Mouse (Mus musculus): Measurements from ENCODE around the gene 1700001C19Rik. TPM values are rescaled to one million over a fixed set of nuclear protein-coding genes. Genes with fewer than 3 reads are reported as not detected.

Gene 1700001C19Rik
- total and polyA plus RNA-seq, 3 experiments, result not detected

GRCm38 (mm10) chr17:47475181-47475580, 38.0 kb upstream of the 1700001C19Rik start:
- no peak for DNase-seq (ENCODE audit: extremely low read depth)

GRCm38 (mm10) chr17:47474250-47474649, 37.1 kb upstream of the 1700001C19Rik start:
- no peak for DNase-seq (ENCODE audit: extremely low read depth)
- no peak overlapping the region for H3K9ac ChIP-seq (ENCODE audit: insufficient read depth, low read depth)
- H3K4me3 ChIP-seq (replicated peaks in 1 of 3; ENCODE audit: low read depth in 2 of 3, low read length in 2 of 3, poor library complexity in 1 of 3), result no peak overlapping the region
- no peaks in the 10 kb centered on the region for H3K79me2 ChIP-seq (replicated peaks; ENCODE audit: control insufficient read depth, extremely low read depth, insufficient read depth, poor library complexity, severe bottlenecking)
- H3K4me2 ChIP-seq (ENCODE audit: insufficient read depth, low read depth, poor library complexity, severe bottlenecking), result no peak overlapping the region
- H3K9me3 ChIP-seq (replicated peaks; ENCODE audit: low read length), result no peaks in the 10 kb centered on the region
- no peak overlapping the region for H3K27ac ChIP-seq (ENCODE audit: insufficient read depth, low read depth)
- peaks cover 14% of the 10 kb centered on the region for H3K27me3 ChIP-seq (replicated peaks)
- H3K36me3 ChIP-seq (replicated peaks in 1 of 2; ENCODE audit: control insufficient read depth in 1 of 2, insufficient read depth in 1 of 2, low read length in 1 of 2), result no peaks in the 10 kb centered on the region
- peaks cover 0 to 3% of the 10 kb centered on the region in 2 experiments; a peak in 1 of 4 replicates for H3K4me1 ChIP-seq (ENCODE audit: control insufficient read depth in 1 of 2, insufficient read depth in 2 of 2)
- dilution Hi-C loops (cut with MboI; ENCODE audit: extremely low pct_ligation_motif_present, extremely low pct_unique_long_range_greater_than_20kb, low sequenced_read_pairs), result no loop called here
- in situ Hi-C loops (cut with MboI; ENCODE audit: low pct_ligation_motif_present, low pct_unique_long_range_greater_than_20kb, low sequenced_read_pairs), result no loop called here
- no peak for TF ChIP-seq RCOR1 (conservative IDR thresholded peaks at IDR 0.05; ENCODE audit: low read depth, low read length)
- no peak for TF ChIP-seq KAT2A (IDR thresholded peaks at IDR 0.05; ENCODE audit: insufficient replicate concordance, low read length)
- no peak for TF ChIP-seq CHD1 (IDR thresholded peaks at IDR 0.05; ENCODE audit: low read depth, low read length)
- no peak for TF ChIP-seq SIN3A (IDR thresholded peaks at IDR 0.05; ENCODE audit: low read length)
- no peak for TF ChIP-seq JUND (conservative IDR thresholded peaks at IDR 0.05; ENCODE audit: low read depth, low read length)

More at GRCm38 (mm10) chr17:47475181-47475580, 38.0 kb upstream of the 1700001C19Rik start:
- TF ChIP-seq MYC (IDR thresholded peaks at IDR 0.05; ENCODE audit: low read depth, low read length) (no peak), USF2 (conservative IDR thresholded peaks at IDR 0.05; ENCODE audit: low read depth, low read length) (no peak), EP300 (IDR thresholded peaks at IDR 0.05; ENCODE audit: low read length) (no peak), ELF1 (IDR thresholded peaks at IDR 0.05; ENCODE audit: low read depth, low read length) (no peak), SMC3 (IDR thresholded peaks at IDR 0.05; ENCODE audit: low read depth, low read length) (no peak), ZMIZ1 (IDR thresholded peaks at IDR 0.05; ENCODE audit: low read depth, low read length) (no peak), CHD1 (IDR thresholded peaks at IDR 0.05; ENCODE audit: low read depth, low read length) (no peak), RAD21 (IDR thresholded peaks at IDR 0.05; ENCODE audit: low read depth, low read length) (no peak), SIN3A (IDR thresholded peaks at IDR 0.05; ENCODE audit: low read length) (no peak), CTCF (conservative IDR thresholded peaks at IDR 0.05 in 1 of 2, IDR thresholded peaks at IDR 0.05 in 1 of 2; ENCODE audit: low read depth in 2 of 2, low read length in 2 of 2) (no peak), HCFC1 (IDR thresholded peaks at IDR 0.05; ENCODE audit: low read depth, low read length) (no peak), NELFE (IDR thresholded peaks at IDR 0.05; ENCODE audit: low read depth, low read length) (no peak), POLR2AphosphoS2 (IDR thresholded peaks at IDR 0.05; ENCODE audit: low read depth, low read length) (no peak), JUND (conservative IDR thresholded peaks at IDR 0.05; ENCODE audit: low read depth, low read length) (no peak), MAX (IDR thresholded peaks at IDR 0.05; ENCODE audit: low read length) (no peak), TCF12 (IDR thresholded peaks at IDR 0.05; ENCODE audit: low read depth, low read length) (no peak), RCOR1 (conservative IDR thresholded peaks at IDR 0.05; ENCODE audit: low read depth, low read length) (no peak), KAT2A (IDR thresholded peaks at IDR 0.05; ENCODE audit: insufficient replicate concordance, low read length) (no peak)
- Histone ChIP-seq H3K79me2 (replicated peaks; ENCODE audit: control insufficient read depth, extremely low read depth, insufficient read depth, poor library complexity, severe bottlenecking) (no peaks in the 10 kb centered on the region), H3K4me1 (ENCODE audit: control insufficient read depth in 1 of 2, insufficient read depth in 2 of 2) (peaks cover 0 to 3% of the 10 kb centered on the region in 2 experiments; a peak in 1 of 4 replicates), H3K27me3 (replicated peaks) (peaks cover 14% of the 10 kb centered on the region), H3K27ac (ENCODE audit: insufficient read depth, low read depth) (no peak overlapping the region), H3K4me2 (ENCODE audit: insufficient read depth, low read depth, poor library complexity, severe bottlenecking) (no peak overlapping the region), H3K9me3 (replicated peaks; ENCODE audit: low read length) (no peaks in the 10 kb centered on the region), H3K36me3 (replicated peaks in 1 of 2; ENCODE audit: control insufficient read depth in 1 of 2, insufficient read depth in 1 of 2, low read length in 1 of 2) (no peaks in the 10 kb centered on the region), H3K4me3 (replicated peaks in 1 of 3; ENCODE audit: low read depth in 2 of 3, low read length in 2 of 3, poor library complexity in 1 of 3) (no peak overlapping the region), H3K9ac (ENCODE audit: insufficient read depth, low read depth) (no peak overlapping the region)
- in situ Hi-C loops (cut with MboI; ENCODE audit: low pct_ligation_motif_present, low pct_unique_long_range_greater_than_20kb, low sequenced_read_pairs), result no loop called here
- dilution Hi-C loops (cut with MboI; ENCODE audit: extremely low pct_ligation_motif_present, extremely low pct_unique_long_range_greater_than_20kb, low sequenced_read_pairs), result no loop called here
